Mouse (Mus musculus): ENCODE data around the gene Zfp526.
A peak's percentile ranks its signal among the peaks of the same experiment; 100 is the strongest.

DNA sequence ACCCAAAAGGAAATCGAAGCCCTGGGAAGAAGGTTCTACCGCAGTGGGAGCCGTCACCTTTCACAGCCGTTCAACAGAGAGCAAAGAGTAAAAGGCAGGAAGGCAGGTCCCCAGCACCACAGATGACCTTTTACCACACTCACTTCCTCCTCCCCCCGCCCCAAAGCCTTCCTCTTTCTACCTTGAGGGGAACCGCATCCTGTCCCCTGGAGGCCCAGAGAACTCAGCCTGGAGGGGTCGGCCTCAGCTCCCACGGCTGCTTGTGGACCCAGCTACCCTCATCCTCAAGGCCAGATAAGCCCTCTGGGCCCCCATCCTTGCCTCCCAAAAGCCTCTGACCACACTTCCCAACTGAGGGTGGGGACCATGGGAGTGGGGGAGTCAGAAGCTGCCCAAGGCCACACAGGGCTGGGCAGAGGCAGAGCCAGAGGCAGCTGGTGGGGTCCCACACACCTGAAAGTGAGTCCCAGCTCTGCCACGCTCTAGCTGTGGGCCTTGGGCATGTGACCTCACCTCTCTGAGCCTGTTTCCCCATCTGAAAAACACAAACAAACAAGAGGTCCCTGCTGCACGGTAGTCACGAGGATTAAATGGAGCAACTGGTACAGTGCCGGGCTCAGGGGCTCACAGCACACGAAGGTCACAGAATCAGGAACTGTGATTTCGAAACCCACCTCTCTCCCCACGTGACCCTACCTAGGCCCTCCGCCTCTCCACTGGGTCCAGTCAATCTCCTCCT, 15.7 kb upstream of the Zfp526 start:
- TF ChIP-seq POLR2A (IDR thresholded peaks at IDR 0.05; ENCODE audit: low read depth, low read length) (no peak), TBP (conservative IDR thresholded peaks at IDR 0.05; ENCODE audit: low read depth, low read length) (no peak), TCF12 (IDR thresholded peaks at IDR 0.05; ENCODE audit: low read depth, low read length) (0 out of 2 replicates have a peak, but pooled peaks have one; percentile 18), ELF1 (IDR thresholded peaks at IDR 0.05; ENCODE audit: low read depth, low read length) (peak; percentile 69; the same call in 1 of the 2 replicates), MEF2A (IDR thresholded peaks at IDR 0.05; ENCODE audit: borderline replicate concordance, low read depth, low read length) (no peak), CTCF (conservative IDR thresholded peaks at IDR 0.05 in 1 of 2, IDR thresholded peaks at IDR 0.05 in 1 of 2; ENCODE audit: low read depth in 2 of 2, low read length in 2 of 2) (no peak)
